Mouse (Mus musculus) gastrocnemius, postnatal 14 days (tissue): Measurements from ENCODE around the gene Zcchc17. TPM values are rescaled to one million over a fixed set of nuclear protein-coding genes. Genes with fewer than 3 reads are reported as not detected.

Source experiments
- DNase-seq: peaks from one replicate; pipeline ENCODE4 v3.0.0; 2021; ENCODE audit warnings: mixed read lengths
- intact Hi-C: fragments of 180-260 bp; cut with DNase I; formaldehyde crosslinking; loops from one replicate; pipeline ENCODE4 v1.15.1; 2025; ENCODE audit warnings: low total_unique reads
- total RNA-seq, 2 experiments: library from RNA; stranded (reverse); gene quantifications; 2 replicates each; pipeline ENCODE4 v1.2.3; 2021

Gene Zcchc17
- total RNA-seq, 2 experiments from 2014 or later, result 41.5 to 44.0 TPM

DNA sequence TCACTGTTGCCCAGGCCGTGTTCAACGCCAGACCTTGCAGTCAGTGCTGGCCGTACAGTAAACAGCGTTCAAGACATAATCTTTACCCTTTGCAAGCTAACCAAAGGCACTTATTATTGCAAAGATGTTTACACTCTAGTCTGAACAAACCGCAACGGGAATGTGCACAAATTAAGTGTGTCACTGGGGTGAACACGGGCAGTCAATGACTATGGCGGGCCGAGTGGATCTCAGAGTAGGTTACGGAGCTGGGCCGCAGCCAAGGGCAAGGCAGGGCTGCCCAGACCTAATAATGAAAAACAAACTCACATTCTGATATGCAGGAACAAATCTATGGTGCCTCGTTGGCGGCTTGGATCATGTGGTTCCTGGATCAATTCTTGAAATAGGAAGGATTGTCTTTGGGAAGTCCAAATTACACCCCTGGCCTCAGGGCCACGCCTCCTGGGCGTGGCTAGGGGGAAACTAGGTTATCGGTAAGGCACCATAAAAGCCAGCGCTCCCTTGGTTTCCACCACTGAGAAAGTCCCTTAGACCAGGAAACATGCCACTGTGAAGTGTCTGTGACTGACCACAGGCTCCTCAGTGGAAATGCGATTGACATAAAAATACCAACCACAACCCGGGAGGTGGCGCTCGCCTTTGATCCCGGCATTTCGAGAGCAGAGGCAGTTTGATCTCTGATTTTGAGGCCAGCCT, 64.5 kb downstream of the Zcchc17 start:
- DNase-seq, result no peak
- intact Hi-C loops, result no loop called here

GRCm38 (mm10) chr4:130294513-130294912, 65.2 kb downstream of the Zcchc17 start:
- no peak for DNase-seq
- intact Hi-C loops, result no loop called here

- intact Hi-C loops, result loop anchor here (2.0 kb wide), 1 partner anchor 27 kb away; no protein-coding TSS in a partner anchor
- peak; percentile 61 for DNase-seq
These were observed 67.5 kb downstream of the Zcchc17 start for GRCm38 (mm10) chr4:130292271-130292670.

DNA sequence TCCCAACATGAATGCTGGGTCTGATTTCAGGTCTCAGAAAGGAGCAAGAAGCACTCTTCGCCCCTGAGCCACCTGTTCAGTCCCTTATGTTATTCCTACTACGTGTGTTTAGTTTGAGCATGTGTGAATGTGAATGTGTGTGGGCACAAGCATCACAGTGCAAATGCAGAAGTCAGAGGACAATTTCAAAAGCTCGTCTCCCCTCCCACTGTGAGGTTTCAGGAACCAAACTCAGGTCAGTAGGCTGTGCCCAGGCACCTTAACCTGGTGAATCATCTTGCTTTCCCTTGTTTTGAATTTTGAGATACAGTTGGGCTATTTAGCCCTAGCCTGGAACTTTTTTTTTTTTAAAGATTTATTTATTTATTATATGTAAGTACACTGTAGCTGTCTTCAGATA, 69.9 kb downstream of the Zcchc17 start:
- intact Hi-C loops, result no loop called here

GRCm38 (mm10) chr4:130286531-130286930, 73.2 kb downstream of the Zcchc17 start:
- intact Hi-C loops, result no loop called here
- no peak for DNase-seq

More for the DNA sequence above, 69.9 kb downstream of the Zcchc17 start:
- DNase-seq, result no peak

- intact Hi-C loops, result no loop called here
- no peak for DNase-seq
These were observed 75.9 kb downstream of the Zcchc17 start for GRCm38 (mm10) chr4:130283826-130284225.

- DNase-seq, result no peak
- intact Hi-C loops, result no loop called here
These were observed 76.9 kb downstream of the Zcchc17 start for GRCm38 (mm10) chr4:130282856-130283255.

DNA sequence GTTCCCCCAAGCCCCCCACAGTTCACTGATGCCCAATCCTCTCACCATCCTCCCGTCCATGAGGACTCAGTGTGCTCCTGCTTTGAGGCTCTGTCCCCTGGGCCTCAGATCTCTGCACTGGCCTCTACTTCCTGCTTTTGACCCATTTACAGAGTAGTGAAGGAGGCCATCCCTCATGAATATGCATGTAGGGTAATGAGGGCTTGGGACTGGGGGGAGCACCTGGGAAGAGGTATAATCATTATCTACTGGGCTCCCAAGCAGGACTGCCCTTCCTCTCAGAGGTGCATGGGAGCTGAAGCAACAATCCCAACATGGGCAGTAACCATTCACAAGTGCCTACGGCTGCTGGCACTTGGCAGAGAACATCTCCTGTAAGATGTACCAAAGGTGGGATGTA, 80.6 kb downstream of the Zcchc17 start, which contains the start of gene Serinc2:
Gene Serinc2 (minus strand): TSS at position 101 of the 400 bp plus-strand sequence.
- DNase-seq, result no peak
- intact Hi-C loops, result loop anchor here (5.0 kb wide), 1 partner anchor 1873 kb away; no protein-coding TSS in a partner anchor

- DNase-seq, result no peak
- intact Hi-C loops, result loop anchor here (5.0 kb wide), 1 partner anchor 1876 kb away; no protein-coding TSS in a partner anchor
These were observed 83.1 kb downstream of the Zcchc17 start for GRCm38 (mm10) chr4:130276573-130277176.

GRCm38 (mm10) chr4:130275823-130276105, 84.0 kb downstream of the Zcchc17 start:
- DNase-seq, result no peak
- intact Hi-C loops, result loop anchor here (5.0 kb wide), 1 partner anchor 1877 kb away; no protein-coding TSS in a partner anchor

DNA sequence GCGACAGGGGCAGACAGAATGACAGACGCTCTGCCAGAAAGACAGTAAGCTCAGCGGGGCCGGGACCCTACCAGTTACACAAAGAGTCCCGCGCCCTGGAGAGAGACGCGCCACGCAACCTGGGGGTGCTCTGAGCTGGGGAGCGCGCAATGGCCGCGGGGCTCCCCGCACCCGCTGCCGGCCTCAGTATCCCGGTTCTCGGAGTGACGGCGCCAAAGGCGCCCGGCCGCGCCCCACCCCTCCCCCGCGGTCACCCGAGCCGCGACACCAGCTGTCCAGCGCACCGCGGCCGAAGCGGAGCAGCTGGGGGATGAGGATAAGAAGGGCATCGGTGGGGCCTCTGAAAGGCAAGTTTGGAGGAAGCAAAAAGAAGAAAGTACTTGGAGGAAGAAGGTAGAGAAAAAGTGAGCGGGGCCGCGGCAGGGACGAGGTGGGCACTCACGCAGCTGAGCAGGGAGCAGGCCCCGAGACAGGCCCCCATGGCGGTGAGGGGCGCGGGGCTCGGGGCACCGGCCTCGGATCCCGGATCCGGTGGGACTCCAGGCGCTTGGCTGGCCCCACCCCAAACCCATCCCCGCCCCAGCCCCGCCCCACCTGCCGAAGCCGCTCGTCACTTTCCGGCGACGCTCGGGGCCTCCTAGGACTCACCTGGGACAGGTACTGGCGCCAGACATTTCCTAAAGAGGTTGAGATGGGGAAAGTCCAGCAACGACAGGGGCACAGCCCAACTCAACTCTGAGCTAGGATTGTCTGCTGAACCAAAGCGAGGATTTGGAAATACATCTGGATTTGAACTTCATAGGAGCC, 84.5 kb downstream of the Zcchc17 start:
- peak; percentile 53 for DNase-seq
- intact Hi-C loops, result loop anchor here (5.0 kb wide), 1 partner anchor 1877 kb away; no protein-coding TSS in a partner anchor

DNA sequence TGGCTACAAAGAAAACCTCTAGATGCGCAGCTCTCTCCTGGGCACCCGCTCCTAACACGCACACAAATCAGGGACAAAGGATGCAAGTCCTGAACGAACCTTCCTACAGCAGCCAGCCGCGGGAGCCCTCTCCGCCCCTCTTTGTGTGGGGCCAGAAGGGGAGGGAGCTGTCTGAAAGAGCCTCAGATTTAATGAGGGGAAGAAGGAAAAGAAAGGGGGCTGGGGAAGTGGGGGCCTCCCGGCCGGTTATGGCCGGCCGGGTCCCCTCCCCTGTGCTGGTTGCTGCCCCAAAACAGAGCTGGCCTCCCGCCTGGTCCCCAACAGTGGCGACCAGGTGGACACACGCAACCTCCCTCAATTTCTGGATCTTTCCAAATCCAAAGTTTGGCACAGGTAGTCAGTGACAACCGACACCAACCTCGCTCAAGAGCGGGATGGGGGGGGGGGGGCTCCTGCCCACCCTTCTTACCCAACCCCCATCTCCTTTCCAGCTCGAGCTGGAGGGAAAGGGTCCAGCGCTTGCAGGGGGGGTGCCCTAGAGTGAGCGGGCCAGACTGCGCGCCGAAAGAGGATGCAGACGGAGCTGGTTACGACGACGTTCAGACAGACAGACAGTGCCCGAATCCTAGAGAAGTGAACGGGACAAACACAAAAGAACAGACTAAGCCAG, 85.3 kb downstream of the Zcchc17 start:
- intact Hi-C loops, result loop anchor here (5.0 kb wide), 1 partner anchor 1878 kb away; no protein-coding TSS in a partner anchor
- DNase-seq, result no peak

GRCm38 (mm10) chr4:130273698-130274345, 85.9 kb downstream of the Zcchc17 start:
- intact Hi-C loops, result no loop called here
- DNase-seq, result no peak

DNA sequence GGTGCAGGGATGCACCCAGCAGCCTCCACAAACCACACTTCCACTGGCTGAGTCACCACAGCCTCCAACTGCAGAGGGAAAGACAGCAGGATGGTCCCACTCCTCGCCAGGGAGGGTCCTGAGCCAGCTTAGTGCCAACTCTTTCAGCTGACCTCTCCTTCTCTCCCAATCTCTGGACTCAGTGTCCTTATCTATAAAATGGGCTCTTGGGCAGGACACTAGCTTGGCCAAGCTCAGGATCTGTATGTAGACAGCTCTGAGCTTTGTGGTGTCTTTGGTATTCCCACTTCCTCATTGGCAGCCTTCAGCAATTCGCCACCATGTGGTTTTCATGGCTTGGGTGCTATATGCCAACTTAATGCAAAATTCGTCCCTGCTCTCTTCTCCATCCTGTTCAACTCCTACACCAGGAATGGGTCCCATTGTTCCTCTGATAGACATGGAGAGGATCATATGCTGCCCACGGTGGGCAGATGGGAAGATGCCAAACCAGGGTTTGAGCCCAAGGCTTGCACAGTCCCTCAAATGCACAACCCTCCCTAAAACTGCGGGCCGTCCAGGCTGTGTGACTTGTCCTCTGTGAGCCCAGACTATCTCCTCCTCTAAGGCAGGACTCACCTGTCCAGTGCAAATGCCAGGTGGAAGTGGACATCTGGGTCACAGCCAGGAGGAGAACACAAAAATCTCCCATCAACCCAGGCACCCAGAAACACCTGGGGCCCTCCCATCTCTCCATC, 89.0 kb downstream of the Zcchc17 start:
- intact Hi-C loops, result no loop called here
- no peak for DNase-seq

DNA sequence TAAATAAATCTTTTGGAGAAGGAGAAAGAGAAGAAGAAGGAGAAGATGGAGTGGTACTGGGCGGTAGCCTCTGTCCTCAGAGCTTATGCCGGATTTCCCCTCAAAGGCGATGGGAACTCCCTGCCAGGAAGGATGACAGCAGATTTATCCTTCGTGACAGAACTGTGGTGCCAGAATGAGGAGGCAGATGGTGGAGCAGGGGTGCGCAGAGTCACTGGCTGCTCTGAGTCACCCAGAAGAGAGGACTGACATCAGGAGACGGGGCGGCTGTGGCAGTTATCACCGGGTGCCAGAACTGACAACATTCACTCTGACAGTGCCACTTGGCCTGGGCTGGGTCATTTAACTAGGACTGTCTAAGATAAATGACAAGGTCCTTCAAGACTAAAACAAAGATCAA, 89.7 kb downstream of the Zcchc17 start:
- DNase-seq, result no peak
- intact Hi-C loops, result no loop called here

DNA sequence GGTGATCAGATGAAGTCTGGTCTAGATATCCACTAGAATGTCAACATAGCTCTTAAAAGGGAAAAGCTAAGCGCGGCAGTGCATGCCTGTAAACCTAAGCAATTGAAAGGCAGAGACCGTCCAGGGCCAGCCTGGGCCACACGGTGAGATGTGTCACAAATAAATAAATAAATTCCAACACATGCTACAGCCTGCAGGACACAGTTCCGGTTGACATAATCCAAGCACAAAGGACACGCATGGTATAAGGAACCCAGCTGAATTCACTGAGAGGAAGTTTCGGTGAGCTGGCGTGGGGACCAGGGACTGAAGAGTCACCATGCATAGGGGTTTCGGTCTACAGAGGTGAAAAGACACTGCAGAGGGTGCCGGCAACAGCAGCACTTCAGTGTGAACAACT, 91.0 kb downstream of the Zcchc17 start:
- no peak for DNase-seq
- intact Hi-C loops, result no loop called here

DNA sequence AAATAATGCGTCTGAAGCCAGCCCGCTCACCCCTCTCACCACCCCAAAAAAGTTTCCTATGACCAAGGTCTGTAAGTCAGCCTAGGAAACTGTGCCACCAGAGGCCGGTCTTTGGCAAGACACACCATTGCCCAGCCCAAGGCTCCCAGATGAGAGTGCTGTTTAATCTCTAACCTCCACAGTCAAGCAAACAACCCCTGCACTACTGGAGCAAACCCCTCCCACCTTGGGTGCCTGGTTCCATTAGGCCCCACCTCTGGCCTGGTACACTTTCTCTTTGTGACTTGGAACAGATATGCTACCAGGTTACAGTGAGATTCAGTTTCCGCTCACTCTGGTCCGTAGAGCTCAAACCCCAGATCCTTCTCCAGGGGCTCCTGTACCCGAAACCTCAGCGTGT, 92.7 kb downstream of the Zcchc17 start:
- intact Hi-C loops, result no loop called here
- DNase-seq, result peak; percentile 20

GRCm38 (mm10) chr4:130266601-130267000, 93.1 kb downstream of the Zcchc17 start:
- intact Hi-C loops, result no loop called here
- no peak for DNase-seq
